Mouse (Mus musculus): ENCODE measurements around the gene Hcn2. TPM values are rescaled to one million over a fixed set of nuclear protein-coding genes. Genes with fewer than 3 reads are reported as not detected.

Hcn2 gene
- total and polyA plus RNA-seq, 3 experiments: 0.21 to 2.2 (median 0.44) TPM

DNA sequence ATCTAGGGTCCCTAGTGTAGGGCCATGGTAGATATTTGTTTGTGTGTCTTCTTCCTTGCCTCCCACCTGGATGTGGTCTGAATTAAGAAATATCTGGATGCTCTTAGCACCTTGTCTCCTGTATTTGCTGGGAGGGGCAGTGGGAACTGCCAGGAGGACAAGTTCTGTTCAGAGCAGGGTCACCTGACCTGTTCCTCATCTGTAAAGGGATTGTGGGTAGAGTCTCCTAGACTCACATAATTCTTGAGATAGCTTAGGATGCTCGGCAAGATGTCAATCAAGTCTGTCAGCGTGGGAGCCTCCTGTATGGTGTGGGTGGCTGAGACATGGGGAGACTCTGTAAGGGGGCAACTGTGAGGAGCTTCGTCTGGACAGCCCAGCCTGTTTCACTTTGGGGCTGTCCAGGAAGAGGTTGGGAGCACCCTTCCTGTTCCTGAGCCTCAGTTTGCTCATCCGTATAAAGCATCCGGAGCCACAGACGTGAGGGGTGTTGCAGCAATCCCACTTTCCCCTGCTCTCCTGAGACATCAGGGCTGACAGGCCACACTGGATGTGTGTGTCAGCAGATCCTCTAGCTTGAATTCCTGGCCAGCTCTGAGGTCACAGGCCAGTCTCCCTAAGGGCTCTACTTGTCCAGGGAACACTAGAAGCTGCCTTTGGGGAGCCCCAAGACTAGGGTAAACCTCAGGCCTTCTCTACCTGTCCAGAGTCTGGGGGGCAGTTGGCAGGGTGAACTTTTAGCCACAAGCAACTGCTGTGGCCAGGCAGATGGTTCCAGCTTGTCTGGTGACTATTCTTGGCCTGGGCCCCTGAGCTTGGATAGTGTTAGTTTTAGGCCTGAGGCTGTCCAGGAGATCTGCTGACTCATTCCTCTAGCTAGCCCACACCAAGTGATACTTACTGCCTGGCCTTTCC, 32.5 kb upstream of the Hcn2 start:
- dilution Hi-C loops (cut with MboI; ENCODE audit: extremely low pct_ligation_motif_present, extremely low pct_unique_long_range_greater_than_20kb, low sequenced_read_pairs): no loop called here
- Histone ChIP-seq H3K27me3 (replicated peaks) (no peaks in the 10 kb centered on the region), H3K27ac (ENCODE audit: insufficient read depth, low read depth) (peak overlapping the region; percentile 26), H3K4me3 (replicated peaks in 1 of 3; ENCODE audit: low read depth in 2 of 3, low read length in 2 of 3, poor library complexity in 1 of 3) (peak overlapping the region; percentile 92 to 98 (median 93)), H3K79me2 (replicated peaks; ENCODE audit: control insufficient read depth, extremely low read depth, insufficient read depth, poor library complexity, severe bottlenecking) (peaks cover 31% of the 10 kb centered on the region), H3K9ac (ENCODE audit: insufficient read depth, low read depth) (peak overlapping the region; percentile 97), H3K9me3 (replicated peaks; ENCODE audit: low read length) (no peaks in the 10 kb centered on the region), H3K36me3 (replicated peaks in 1 of 2; ENCODE audit: control insufficient read depth in 1 of 2, insufficient read depth in 1 of 2, low read length in 1 of 2) (peaks cover 43 to 56% of the 10 kb centered on the region in 2 experiments), H3K4me1 (ENCODE audit: control insufficient read depth in 1 of 2, insufficient read depth in 2 of 2) (peaks cover 24 to 41% of the 10 kb centered on the region in 2 experiments), H3K4me2 (ENCODE audit: insufficient read depth, low read depth, poor library complexity, severe bottlenecking) (peak overlapping the region; percentile 69)
- TF ChIP-seq ZMIZ1 (IDR thresholded peaks at IDR 0.05; ENCODE audit: low read depth, low read length): no peak
- TF ChIP-seq IRF4 (IDR thresholded peaks at IDR 0.05; ENCODE audit: low read depth, low read length): no peak
- TF ChIP-seq NELFE (IDR thresholded peaks at IDR 0.05; ENCODE audit: low read depth, low read length): no peak
- in situ Hi-C loops (cut with MboI; ENCODE audit: low pct_ligation_motif_present, low pct_unique_long_range_greater_than_20kb, low sequenced_read_pairs): no loop called here
- no peak for DNase-seq (ENCODE audit: extremely low read depth)

DNA sequence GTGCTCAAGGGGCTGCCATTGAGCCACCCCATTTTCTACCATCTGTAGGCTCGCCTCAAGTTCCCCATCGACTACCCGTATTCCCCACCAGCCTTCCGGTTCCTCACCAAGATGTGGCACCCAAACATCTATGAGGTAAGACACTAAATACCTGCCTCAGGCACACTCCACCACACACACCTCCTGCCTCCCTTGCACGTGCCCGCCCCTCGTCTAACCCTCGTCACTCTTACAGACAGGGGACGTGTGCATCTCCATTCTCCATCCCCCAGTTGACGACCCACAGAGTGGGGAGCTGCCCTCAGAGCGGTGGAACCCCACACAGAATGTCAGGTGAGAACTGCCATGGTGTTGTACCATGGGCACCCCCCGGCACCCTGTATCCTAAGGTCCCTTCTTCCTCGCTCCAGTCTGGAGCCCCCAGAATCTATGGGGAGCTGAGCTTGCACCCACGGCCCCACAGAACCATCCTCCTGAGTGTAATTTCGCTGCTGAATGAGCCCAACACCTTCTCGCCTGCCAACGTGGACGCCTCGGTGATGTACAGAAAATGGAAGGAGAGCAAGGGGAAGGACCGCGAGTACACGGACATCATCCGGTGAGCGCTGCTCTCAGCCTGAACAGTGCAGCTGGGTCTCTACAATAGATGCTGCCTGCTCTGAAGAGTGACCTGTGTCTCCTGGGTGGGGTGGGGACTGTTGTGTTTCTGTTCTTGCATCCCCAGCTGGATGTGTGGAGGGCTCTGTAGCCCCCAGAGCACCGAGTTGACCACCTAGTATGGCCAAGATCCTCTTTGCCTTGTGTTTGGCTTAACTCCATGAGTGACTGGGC, 31.4 kb upstream of the Hcn2 start:
- Histone ChIP-seq H3K4me1 (ENCODE audit: control insufficient read depth in 1 of 2, insufficient read depth in 2 of 2) (peaks cover 24 to 44% of the 10 kb centered on the region in 2 experiments), H3K4me3 (replicated peaks in 1 of 3; ENCODE audit: low read depth in 2 of 3, low read length in 2 of 3, poor library complexity in 1 of 3) (no peak overlapping the region), H3K79me2 (replicated peaks; ENCODE audit: control insufficient read depth, extremely low read depth, insufficient read depth, poor library complexity, severe bottlenecking) (peaks cover 31% of the 10 kb centered on the region), H3K4me2 (ENCODE audit: insufficient read depth, low read depth, poor library complexity, severe bottlenecking) (no peak overlapping the region), H3K27ac (ENCODE audit: insufficient read depth, low read depth) (no peak overlapping the region), H3K27me3 (replicated peaks) (no peaks in the 10 kb centered on the region), H3K9ac (ENCODE audit: insufficient read depth, low read depth) (0 out of 2 replicates have a peak overlapping the region, but pooled peaks have one; percentile 97), H3K36me3 (replicated peaks in 1 of 2; ENCODE audit: control insufficient read depth in 1 of 2, insufficient read depth in 1 of 2, low read length in 1 of 2) (peaks cover 47 to 64% of the 10 kb centered on the region in 2 experiments), H3K9me3 (replicated peaks; ENCODE audit: low read length) (no peaks in the 10 kb centered on the region)
- in situ Hi-C loops (cut with MboI; ENCODE audit: low pct_ligation_motif_present, low pct_unique_long_range_greater_than_20kb, low sequenced_read_pairs): no loop called here
- TF ChIP-seq JUN (IDR thresholded peaks at IDR 0.05; ENCODE audit: insufficient read depth, low read depth, low read length) (no peak), POLR2AphosphoS2 (IDR thresholded peaks at IDR 0.05; ENCODE audit: low read depth, low read length) (no peak), SIN3A (IDR thresholded peaks at IDR 0.05; ENCODE audit: low read length) (no peak), RCOR1 (conservative IDR thresholded peaks at IDR 0.05; ENCODE audit: low read depth, low read length) (no peak), EP300 (IDR thresholded peaks at IDR 0.05; ENCODE audit: low read length) (no peak)
- dilution Hi-C loops (cut with MboI; ENCODE audit: extremely low pct_ligation_motif_present, extremely low pct_unique_long_range_greater_than_20kb, low sequenced_read_pairs): no loop called here
- no peak for DNase-seq (ENCODE audit: extremely low read depth)

DNA sequence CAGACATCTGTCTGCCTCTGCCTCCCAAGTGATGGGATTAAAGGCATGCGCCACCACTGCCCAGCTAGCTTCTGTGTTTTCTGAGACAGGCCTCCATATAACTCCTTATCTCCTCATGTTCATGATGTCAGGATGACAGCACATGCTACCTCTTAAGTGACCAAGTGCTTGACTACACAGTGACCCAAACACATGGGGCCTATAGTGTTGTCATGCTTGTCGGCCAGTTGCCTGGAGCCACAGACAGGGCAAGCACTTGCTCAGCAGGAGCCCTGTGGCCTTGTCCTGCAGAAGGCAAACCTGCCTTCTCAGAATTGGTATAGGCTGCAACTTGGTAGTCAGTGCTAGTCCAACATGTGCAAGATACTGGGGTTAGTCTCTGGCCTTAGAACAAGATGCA, 30.2 kb upstream of the Hcn2 start:
- no peak for TF ChIP-seq EP300 (IDR thresholded peaks at IDR 0.05; ENCODE audit: low read length)
- no peak for TF ChIP-seq RAD21 (IDR thresholded peaks at IDR 0.05; ENCODE audit: low read depth, low read length)
- TF ChIP-seq MXI1 (IDR thresholded peaks at IDR 0.05; ENCODE audit: low read depth, low read length): no peak
- H3K4me1 ChIP-seq (ENCODE audit: control insufficient read depth in 1 of 2, insufficient read depth in 2 of 2): peaks cover 15 to 34% of the 10 kb centered on the region in 2 experiments
- no peaks in the 10 kb centered on the region for H3K9me3 ChIP-seq (replicated peaks; ENCODE audit: low read length)
- no peak overlapping the region for H3K9ac ChIP-seq (ENCODE audit: insufficient read depth, low read depth)
- H3K27ac ChIP-seq (ENCODE audit: insufficient read depth, low read depth): no peak overlapping the region
- no peak overlapping the region for H3K4me2 ChIP-seq (ENCODE audit: insufficient read depth, low read depth, poor library complexity, severe bottlenecking)
- in situ Hi-C loops (cut with MboI; ENCODE audit: low pct_ligation_motif_present, low pct_unique_long_range_greater_than_20kb, low sequenced_read_pairs) (no loop called here), dilution Hi-C loops (cut with MboI; ENCODE audit: extremely low pct_ligation_motif_present, extremely low pct_unique_long_range_greater_than_20kb, low sequenced_read_pairs) (no loop called here)
- H3K36me3 ChIP-seq (replicated peaks in 1 of 2; ENCODE audit: control insufficient read depth in 1 of 2, insufficient read depth in 1 of 2, low read length in 1 of 2): peaks cover 47 to 64% of the 10 kb centered on the region in 2 experiments
- H3K79me2 ChIP-seq (replicated peaks; ENCODE audit: control insufficient read depth, extremely low read depth, insufficient read depth, poor library complexity, severe bottlenecking): peaks cover 31% of the 10 kb centered on the region
- H3K27me3 ChIP-seq (replicated peaks): no peaks in the 10 kb centered on the region
- H3K4me3 ChIP-seq (replicated peaks in 1 of 3; ENCODE audit: low read depth in 2 of 3, low read length in 2 of 3, poor library complexity in 1 of 3): no peak overlapping the region
- DNase-seq (ENCODE audit: extremely low read depth): no peak

Data from CH12.LX (cell line).